Mouse (Mus musculus) thymus, postnatal 4 days (tissue): ENCODE measurements around the gene Gm11168.
"Not testable (repeated sequence)": the region's sequence is repeated elsewhere in the genome, so short reads cannot be mapped to it uniquely, and the experiment has no call there.

Experiments used
- DNase-seq: peaks from one replicate; pipeline ENCODE4 v3.0.0; 2021

The Gm11168 gene

GRCm38 (mm10) chr9:3002794-3003396, at the start of gene Gm11168:
Gm11168 (plus strand) TSS chr9:3003346.
- DNase-seq, result not testable (repeated sequence)

- DNase-seq, result not testable (repeated sequence)
These were observed 2.6 kb upstream of the Gm11168 start, which contains the start of gene Gm10722 for GRCm38 (mm10) chr9:3000445-3000972. Gm10722 (plus strand) TSS chr9:3000922.

GRCm38 (mm10) chr9:3001006-3001405, 2.1 kb upstream of the Gm11168 start:
- DNase-seq, result not testable (repeated sequence)

- DNase-seq, result peak; percentile 79
These were observed 1.0 kb upstream of the Gm11168 start for GRCm38 (mm10) chr9:3001948-3002659.

GRCm38 (mm10) chr9:3006179-3006578, 3.0 kb downstream of the Gm11168 start:
- DNase-seq, result not testable (repeated sequence)

- peak; percentile 38 for DNase-seq
These were observed 3.5 kb downstream of the Gm11168 start for GRCm38 (mm10) chr9:3006636-3007035.

- not testable (repeated sequence) for DNase-seq
These were observed 4.1 kb downstream of the Gm11168 start for GRCm38 (mm10) chr9:3007272-3007671.

GRCm38 (mm10) chr9:3009331-3009730, 6.2 kb downstream of the Gm11168 start:
- not testable (repeated sequence) for DNase-seq

- DNase-seq, result not testable (repeated sequence)
These were observed 9.0 kb downstream of the Gm11168 start for GRCm38 (mm10) chr9:3012054-3012621.

- DNase-seq, result not testable (repeated sequence)
These were observed 9.7 kb downstream of the Gm11168 start, which contains the start of gene Gm10721 for GRCm38 (mm10) chr9:3012733-3013279. Gm10721 (plus strand) TSS chr9:3013140.

GRCm38 (mm10) chr9:3015354-3015753, 12.2 kb downstream of the Gm11168 start, which contains the start of gene Gm10720:
Gm10720 (plus strand) TSS chr9:3015654.
- DNase-seq, result not testable (repeated sequence)

GRCm38 (mm10) chr9:3015896-3016295, 12.8 kb downstream of the Gm11168 start:
- not testable (repeated sequence) for DNase-seq

- DNase-seq, result not testable (repeated sequence)
These were observed 14.0 kb downstream of the Gm11168 start, which contains the start of gene Gm10719 for GRCm38 (mm10) chr9:3017108-3017507. Gm10719 (plus strand) TSS chr9:3017408.

- DNase-seq, result not testable (repeated sequence)
These were observed 15.8 kb downstream of the Gm11168 start for GRCm38 (mm10) chr9:3018944-3019343.

GRCm38 (mm10) chr9:3019835-3020727, 16.9 kb downstream of the Gm11168 start:
- DNase-seq, result peak; percentile 53

- DNase-seq, result peak; percentile 39
These were observed 19.3 kb downstream of the Gm11168 start for GRCm38 (mm10) chr9:3022316-3023008.

GRCm38 (mm10) chr9:3023312-3023984, 20.3 kb downstream of the Gm11168 start, which contains the start of gene Gm10718:
Gm10718 (plus strand) TSS chr9:3023547.
- DNase-seq, result not testable (repeated sequence)

- DNase-seq, result peak; percentile 38
These were observed 21.0 kb downstream of the Gm11168 start for GRCm38 (mm10) chr9:3023985-3024648.

- peak; percentile 13 for DNase-seq
These were observed 21.8 kb downstream of the Gm11168 start, which contains the start of gene Gm10717 for GRCm38 (mm10) chr9:3024912-3025467. Gm10717 (plus strand) TSS chr9:3025417.
